Mouse (Mus musculus): ENCODE data around the gene Mageb1.
"Not testable (repeated sequence)": the region's sequence is repeated elsewhere in the genome, so short reads cannot be mapped to it uniquely, and the experiment has no call there.

The Mageb1 gene

DNA sequence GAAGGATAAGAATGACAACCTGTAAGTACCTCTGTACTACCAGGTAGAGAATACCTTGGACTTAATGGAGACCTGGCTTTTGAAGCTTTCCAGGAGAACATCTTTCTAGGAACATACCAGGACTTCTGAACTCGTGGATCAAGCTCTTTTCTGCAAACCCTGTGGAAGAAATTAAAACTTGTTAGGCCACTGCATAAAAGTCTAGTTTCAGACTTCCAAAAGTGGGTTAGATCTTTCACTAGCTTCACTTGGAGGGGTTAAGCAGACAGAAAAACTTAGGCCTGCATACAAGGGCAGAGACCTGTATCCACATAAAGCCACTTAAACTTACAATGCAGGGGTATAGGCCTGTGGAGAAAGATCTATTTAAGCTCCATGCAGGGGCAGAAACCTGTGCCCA is at the start of gene Mageb1:
Gene Mageb1 (minus strand): TSS at position 101 of the 400 bp plus-strand sequence.
- not testable (repeated sequence) for DNase-seq

Data from thymus, adult 18-20 months (tissue).